Mouse (Mus musculus) gastrocnemius, adult 2 months (tissue): ENCODE results near the gene Ccm2. TPM values are rescaled to one million over a fixed set of nuclear protein-coding genes. Genes with fewer than 3 reads are reported as not detected.
A peak's percentile ranks its signal among the peaks of the same experiment; 100 is the strongest.

ENCODE experiments used
- DNase-seq: peaks from one replicate; pipeline ENCODE4 v3.0.0; 2022
- H3K27ac ChIP-seq: fragments of 200-600 bp; 2 replicates; pipeline ENCODE4 v1.8.1; 2022; ENCODE audit warnings: mild to moderate bottlenecking
- H3K4me3 ChIP-seq: fragments of 200-600 bp; 2 replicates; pipeline ENCODE4 v1.8.1; 2022; ENCODE audit warnings: mild to moderate bottlenecking, moderate library complexity
- CTCF ChIP-seq: fragments of 200-600 bp; IDR thresholded peaks from 2 replicates; pipeline ENCODE4 v1.8.1; 2022; ENCODE audit warnings: antibody characterized with exemption, mild to moderate bottlenecking, moderate library complexity
- intact Hi-C: fragments of 180-260 bp; cut with DNase I; formaldehyde crosslinking; loops from one replicate; pipeline ENCODE4 v1.15.1; 2025
- total RNA-seq, 2 experiments: library from RNA; stranded (reverse); gene quantifications; 2 replicates each; pipeline ENCODE4 v1.2.3; 2021

Gene Ccm2
- total RNA-seq, 2 experiments from 2014 or later = 20.8 to 23.8 TPM

DNA sequence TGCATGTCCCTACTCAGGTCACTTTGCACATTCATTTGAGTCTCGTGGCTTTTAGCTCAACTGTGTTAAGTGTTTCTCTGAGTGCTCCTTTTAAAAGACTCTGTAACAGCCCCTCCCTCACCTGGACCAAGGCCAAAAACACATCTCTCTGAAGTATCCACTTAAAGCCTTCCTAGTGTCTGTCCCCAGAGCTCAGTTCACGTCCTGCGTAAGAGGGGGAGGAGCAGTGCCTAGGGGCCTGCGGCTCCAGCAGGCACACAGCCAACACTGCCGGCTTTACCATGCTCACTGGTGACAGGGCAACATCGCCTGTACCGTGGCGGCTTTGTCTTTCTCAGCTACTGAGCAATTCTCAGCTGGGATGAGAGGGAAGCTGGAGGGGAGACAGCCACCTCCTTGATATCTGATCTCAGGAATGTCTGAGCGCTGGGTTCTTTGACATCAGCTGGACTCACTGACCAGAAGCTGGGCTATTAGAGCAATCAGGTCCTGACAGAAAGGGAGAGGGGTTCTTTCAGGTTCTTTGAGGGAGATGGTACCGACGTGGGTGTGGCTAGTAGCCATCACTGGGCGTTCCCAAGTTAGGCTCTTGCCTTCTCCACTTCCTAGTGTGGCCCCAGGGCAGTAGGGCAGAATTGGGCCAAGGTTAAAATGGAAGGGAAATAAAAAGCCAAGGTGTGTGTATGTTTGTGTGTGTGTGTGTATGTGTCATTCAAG lies 57.4 kb downstream of the Ccm2 start:
- DNase-seq = peak; percentile 53
- H3K27ac ChIP-seq = no peak overlapping the region
- H3K4me3 ChIP-seq = peak overlapping the region; percentile 23; the same call in 1 of the 2 replicates
- intact Hi-C loops = no loop called here
- no peak for TF ChIP-seq CTCF

DNA sequence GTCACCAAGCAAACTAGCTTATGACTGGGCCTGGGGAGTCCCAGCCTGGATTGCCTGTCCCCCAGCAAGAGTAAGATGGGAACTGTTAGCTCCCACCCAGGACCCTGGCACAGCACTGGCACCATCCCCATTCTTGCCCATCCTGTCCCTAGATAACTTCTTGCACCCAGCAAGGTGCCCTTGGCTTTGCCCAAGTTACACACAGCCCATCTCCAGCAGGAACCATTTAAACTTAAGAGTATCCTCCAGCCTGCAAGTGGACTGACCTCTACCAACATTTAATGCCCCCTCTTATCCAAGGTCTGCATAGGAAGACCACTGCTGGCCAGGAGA lies 57.9 kb downstream of the Ccm2 start:
- H3K27ac ChIP-seq = no peak overlapping the region
- TF ChIP-seq CTCF = no peak
- intact Hi-C loops = no loop called here
- H3K4me3 ChIP-seq = peak overlapping the region; percentile 66
- peak; percentile 15 for DNase-seq

DNA sequence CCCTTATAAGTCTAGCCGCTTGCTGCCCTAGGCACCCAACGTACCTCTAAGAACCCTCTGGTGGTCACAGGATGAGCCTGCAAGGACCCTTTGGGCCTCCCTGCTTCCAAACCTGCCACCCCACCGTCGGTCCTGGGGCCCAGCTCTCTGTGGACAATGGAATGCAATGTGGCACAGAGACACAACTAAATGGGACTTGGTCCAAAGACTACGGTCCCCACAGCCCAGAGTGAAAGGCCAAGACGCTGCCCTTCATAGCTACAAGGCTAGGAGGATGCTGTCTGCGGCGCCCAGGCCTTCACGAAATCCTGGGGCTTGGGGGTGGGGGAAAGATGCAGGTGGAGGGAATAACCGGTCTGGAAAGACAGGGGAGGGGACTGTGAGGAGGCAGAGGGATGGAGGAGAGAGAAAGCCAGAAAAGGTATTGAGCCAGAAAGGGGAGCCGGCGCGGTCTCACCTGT lies 58.4 kb downstream of the Ccm2 start:
- peak overlapping the region; percentile 46; the same call in 1 of the 2 replicates for H3K27ac ChIP-seq
- H3K4me3 ChIP-seq = peak overlapping the region; percentile 66
- peak; percentile 21 for DNase-seq
- TF ChIP-seq CTCF = peak; percentile 8; the same call in 1 of the 2 replicates
- intact Hi-C loops = no loop called here

DNA sequence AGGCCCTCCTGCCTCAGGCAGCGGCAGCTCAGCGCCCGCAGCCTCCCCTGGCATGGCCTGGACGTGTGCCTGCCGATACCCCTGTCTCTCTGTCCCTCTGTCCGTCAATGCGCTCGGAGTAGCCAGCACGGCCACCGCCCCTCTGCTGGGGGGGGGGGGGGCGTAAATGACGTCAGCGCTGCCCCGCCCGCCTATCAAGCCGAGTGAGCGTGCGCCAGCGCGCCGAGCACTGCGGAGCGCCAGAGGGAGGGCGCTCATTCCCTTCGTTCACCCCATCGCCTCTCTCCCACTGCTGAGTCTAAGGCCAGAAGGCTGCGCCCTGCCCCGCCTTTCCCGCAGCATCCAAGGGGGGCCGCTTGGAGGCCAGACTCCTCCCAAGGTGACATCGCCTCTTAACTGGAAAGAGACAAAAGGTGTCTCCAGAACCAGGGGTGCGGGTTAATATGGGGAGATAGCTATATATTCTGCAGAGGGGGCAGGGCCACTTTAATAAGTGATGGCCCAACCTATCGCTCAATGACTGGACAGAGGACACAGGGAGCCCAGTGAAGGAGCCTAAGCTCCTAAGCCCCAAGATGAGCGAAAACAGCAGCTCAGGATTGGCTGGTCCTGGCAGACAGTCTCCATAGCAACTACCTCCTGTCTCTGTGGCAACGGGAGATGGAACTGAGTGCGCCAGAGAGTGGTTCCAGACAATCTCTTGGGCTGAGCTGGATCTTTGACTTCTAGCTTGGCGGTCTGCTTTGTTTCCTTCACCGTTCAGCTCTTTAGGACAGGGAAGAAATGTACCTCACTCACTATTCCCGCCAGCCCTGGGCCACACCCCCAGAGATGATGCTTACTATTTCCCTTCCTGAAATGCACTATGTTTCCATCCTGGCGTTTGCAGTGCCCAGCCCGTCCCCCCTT lies 59.1 kb downstream of the Ccm2 start, which contains the start of gene Nacad:
Gene Nacad (minus strand): TSS at position 563 of the 909 bp plus-strand sequence.
- intact Hi-C loops = no loop called here
- no peak for TF ChIP-seq CTCF

DNA sequence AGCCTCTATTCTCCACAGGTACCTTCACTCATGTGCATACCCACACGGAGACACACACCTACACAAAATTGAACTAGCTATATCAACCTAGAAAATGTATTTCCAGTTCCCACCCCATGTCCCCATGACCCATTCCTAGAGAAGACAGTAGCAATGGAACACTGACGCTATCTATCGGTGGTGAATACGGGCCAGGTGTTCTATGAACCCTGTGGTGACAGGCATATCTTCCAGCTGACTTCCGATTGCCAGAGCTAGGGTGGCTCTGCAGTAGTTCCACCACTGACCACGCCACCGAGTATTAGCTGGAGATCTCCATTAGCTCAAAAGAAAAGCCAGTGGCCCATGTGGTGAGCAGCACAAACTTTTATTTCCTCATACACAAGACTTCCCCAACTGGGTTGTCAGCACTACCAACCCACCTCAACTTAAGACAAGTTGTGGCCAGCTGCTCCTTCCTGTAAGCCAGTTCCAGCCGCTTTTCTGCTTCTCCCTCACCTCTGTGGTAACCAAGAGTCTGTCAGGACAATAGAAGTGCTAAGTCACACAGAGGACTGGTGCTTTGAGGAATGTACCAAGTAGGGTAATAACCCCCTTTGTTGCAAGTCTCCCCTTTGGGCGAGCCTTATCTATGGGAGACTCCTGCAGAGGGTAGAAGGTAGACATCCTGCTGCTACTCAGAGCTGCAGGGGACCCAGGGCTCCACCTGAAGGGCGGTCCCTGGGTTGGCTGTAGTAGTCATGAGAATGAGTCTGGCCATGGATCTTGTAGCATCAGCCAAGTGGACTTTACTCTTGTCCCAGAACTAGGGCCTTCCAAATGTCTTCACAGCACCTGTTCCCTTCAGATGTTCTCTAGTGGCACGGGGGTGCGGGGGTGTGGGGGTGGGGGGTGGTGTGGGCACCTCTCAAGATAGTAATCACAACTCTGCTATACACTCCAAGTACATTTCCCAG lies 68.8 kb downstream of the Ccm2 start:
- no peak overlapping the region for H3K4me3 ChIP-seq
- DNase-seq = no peak
- intact Hi-C loops = no loop called here
- no peak for TF ChIP-seq CTCF
- H3K27ac ChIP-seq = no peak overlapping the region

More for the DNA sequence above, 59.1 kb downstream of the Ccm2 start, which contains the start of gene Nacad:
- Histone ChIP-seq H3K27ac (peak within 1 kb of the TSS; percentile 46; the same call in 1 of the 2 replicates), H3K4me3 (peak within 1 kb of the TSS; percentile 66)
- peak; percentile 41 for DNase-seq

DNA sequence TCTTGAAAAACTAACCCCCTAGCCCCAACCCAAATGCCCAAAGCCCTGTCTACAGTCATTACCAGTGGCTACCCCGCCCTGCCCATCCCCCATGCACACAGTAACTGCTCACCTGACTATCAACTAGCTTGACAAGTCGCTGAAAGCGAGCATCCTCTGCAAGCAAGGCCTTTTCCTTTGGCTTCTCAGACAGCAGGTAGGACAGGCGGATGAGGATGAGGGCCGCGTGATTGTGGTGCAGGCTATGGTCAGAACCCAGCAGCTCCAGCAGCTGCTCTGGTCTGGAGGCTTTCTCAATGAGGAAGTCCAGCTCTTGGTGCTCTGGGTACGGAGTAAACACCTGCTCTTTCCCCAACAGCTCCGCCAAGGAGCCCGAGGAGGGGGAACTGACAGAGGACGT lies 77.0 kb downstream of the Ccm2 start:
- no peak for TF ChIP-seq CTCF
- Histone ChIP-seq H3K27ac (no peak overlapping the region), H3K4me3 (peak overlapping the region; percentile 96)
- no peak for DNase-seq
- intact Hi-C loops = loop anchor here (2.0 kb wide), 1 partner anchor 95 kb away; no protein-coding TSS in a partner anchor

DNA sequence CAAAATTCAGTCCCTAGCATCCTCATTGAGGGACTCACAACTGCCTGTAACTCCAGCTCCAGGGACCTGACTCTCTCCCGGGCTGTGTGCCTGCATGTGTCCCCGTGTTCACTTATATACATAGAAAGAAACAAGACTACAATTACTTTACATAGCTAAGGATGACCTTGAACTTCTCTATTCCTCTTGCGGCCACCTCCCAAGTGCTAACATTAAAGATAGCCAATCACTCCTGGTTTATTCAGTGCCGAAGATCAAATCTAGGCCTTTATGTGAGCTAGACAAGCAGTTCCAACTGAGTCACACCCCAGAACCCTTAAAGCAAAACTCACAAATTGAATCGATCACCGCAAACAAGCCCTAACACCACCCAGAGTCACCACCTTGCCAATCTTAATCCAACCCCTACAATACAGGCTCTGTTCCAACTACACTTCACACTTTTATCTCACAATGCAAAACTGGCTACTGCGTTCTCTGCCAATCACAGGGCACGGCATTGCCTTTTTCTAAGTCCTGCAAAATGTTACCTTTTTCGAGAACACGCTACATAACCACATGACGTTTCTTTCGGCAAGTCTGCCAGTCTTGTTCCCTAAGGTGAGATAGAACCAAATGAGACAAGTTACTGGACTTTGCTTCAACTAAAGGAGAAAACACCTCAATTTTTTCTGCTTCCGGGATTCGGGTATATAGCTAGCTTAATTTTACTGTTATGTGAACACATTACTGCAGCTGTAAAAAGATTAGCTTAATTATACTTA lies 78.1 kb downstream of the Ccm2 start:
- no peak for TF ChIP-seq CTCF
- Histone ChIP-seq H3K27ac (peak overlapping the region; percentile 96), H3K4me3 (peak overlapping the region; percentile 96)
- DNase-seq = no peak
- intact Hi-C loops = loop anchor here (2.0 to 5.0 kb wide), 3 partner anchors 78 to 258 kb away; partner anchors contain the start of gene Ccm2

DNA sequence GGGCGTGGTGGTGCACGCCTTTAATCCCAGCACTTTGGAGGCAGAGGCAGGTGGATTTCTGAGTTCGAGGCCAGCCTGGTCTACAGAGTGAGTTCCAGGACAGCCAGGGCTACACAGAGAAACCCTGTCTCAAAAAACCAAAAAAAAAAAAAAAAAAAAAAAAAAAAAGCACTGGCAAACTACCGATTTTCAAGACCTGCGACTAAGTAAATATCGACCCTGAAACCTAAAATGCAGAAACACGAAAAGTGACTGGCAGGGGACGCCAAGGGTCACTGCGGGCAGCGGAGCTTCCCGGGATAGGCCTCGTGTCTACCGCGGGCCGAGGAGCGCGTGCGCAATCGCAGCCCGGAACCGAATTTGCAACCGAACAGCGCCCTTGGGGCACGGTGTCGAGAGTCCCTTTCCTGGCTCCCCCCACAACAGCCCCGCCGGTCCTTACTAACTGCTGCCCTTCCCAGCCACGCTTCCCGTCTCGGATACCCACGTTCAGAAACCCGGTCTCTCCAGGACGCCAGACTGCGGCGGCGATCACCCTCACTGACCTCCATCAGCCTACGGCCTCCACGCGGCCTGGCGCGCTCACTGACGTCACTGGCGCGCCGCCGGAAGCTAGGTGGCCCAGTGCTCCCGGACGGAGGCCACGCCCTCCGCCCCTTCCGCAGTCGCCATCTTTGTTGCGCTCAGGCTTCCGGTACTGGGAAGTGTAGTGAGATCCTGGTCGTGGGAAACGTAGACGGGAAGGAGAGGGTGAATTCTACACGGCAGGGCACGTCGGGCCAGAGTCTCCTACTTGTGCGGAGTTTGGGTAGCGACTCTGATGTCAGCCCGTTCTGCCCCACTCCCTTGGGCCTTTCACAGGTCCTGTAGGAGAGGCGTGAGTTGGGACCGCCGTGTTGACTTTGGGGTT lies 79.0 kb downstream of the Ccm2 start, which contains the start of gene Tbrg4:
Gene Tbrg4 (minus strand): TSS at position 590 of the 910 bp plus-strand sequence.
- DNase-seq = peak; percentile 96
- no peak for TF ChIP-seq CTCF
- intact Hi-C loops = loop anchor here (2.0 to 5.0 kb wide), 3 partner anchors 78 to 258 kb away; partner anchors contain the start of gene Ccm2
- peak within 1 kb of the TSS; percentile 96 for H3K27ac ChIP-seq
- peak within 1 kb of the TSS; percentile 96 for H3K4me3 ChIP-seq

DNA sequence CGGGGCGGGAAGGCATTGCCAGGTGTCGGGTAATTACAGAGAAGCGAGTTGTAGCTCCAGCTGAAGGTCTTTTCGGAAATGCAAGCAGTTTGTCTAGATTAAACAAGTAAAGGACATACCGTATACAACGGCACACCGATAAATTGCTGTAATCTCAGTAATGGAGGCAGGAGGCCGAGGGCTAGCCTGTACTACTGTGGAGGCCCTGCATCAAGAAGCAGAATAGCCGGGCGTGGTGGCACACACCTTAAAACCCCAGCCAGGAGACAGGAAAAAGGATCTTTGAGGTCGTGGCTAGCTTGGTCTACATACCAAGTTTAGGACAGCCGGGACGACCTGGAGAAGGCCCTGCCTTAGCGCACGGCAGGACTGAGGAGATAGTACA lies 79.7 kb downstream of the Ccm2 start:
- peak overlapping the region; percentile 96 for H3K27ac ChIP-seq
- no peak for DNase-seq
- peak overlapping the region; percentile 96 for H3K4me3 ChIP-seq
- intact Hi-C loops = loop anchor here (5.0 kb wide), 2 partner anchors 79 to 259 kb away; partner anchors contain the start of gene Ccm2
- no peak for TF ChIP-seq CTCF

DNA sequence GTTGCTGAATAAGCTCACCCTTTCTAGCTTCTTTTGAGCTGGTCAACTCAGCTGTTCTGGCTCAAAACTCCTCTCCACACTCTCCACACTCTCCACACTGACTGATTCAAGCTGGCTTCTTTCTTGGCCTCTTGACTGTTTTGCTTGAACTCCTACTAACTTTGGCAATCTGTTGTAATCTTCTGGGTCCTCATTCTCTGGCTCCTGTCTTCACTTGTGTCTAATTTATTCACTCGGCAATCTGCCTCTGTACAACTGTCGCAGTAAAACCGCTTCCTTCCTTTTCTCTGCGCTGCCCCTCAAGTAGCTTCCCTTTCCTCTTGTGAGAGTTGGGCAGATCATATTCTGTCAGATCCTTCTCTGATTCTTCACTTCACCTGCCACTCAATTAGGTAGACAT lies 81.0 kb downstream of the Ccm2 start:
- intact Hi-C loops = loop anchor here (2.0 to 5.0 kb wide), 3 partner anchors 80 to 260 kb away; partner anchors contain the start of gene Ccm2
- no peak overlapping the region for H3K27ac ChIP-seq
- DNase-seq = no peak
- TF ChIP-seq CTCF = no peak
- no peak overlapping the region for H3K4me3 ChIP-seq
